Mouse (Mus musculus) urinary bladder, postnatal 10 days (tissue): ENCODE results near the gene Pnn.

Experiments
- DNase-seq: peaks from one replicate; pipeline ENCODE4 v3.0.0; 2022; ENCODE audit warnings: low spot score

The Pnn gene

DNA sequence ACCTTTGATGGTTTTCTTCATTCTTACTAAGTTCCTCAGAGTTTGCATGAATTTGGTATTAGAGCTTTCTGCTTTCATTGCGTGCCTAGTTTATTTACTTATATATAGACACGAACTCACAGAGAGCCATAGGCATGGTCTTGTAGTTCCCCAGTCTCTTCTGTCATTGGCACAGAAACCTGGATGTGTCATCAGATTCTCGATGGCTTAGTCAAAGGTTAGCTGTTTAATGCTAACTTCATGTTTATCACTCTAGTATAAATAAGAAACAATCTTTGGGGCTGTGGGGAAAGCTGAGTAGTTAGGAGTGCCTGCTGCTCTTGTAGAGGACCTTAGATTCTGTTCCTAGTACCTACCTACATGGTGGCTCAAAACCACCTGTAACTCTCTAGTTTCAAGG, 10.3 kb downstream of the Pnn start:
- no peak for DNase-seq

GRCm38 (mm10) chr12:59077883-59078282, 11.2 kb downstream of the Pnn start:
- no peak for DNase-seq

GRCm38 (mm10) chr12:59080461-59080860, 13.8 kb downstream of the Pnn start:
- no peak for DNase-seq

GRCm38 (mm10) chr12:59084446-59084845, 17.8 kb downstream of the Pnn start:
- no peak for DNase-seq

- DNase-seq, result no peak
Measured at GRCm38 (mm10) chr12:59086171-59086570, 19.5 kb downstream of the Pnn start.

DNA sequence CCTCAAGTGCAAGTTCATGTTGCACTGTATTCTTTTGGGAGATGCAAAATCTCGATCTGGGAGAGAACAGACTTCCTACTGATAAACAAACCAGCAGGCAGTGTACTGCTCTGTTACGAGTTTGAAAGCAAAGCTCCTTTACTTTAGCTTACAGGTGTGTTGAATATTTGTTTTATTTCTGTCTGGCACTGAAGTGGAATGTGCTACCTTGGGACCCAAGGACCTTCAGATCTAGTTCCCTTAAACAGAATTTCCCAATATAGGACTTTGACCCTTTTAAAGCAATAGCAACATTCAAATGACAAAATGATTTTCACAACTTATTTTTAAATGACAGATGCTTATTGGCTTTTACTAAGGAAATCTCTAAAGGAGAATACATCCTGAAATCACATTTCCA, 26.9 kb downstream of the Pnn start:
- no peak for DNase-seq

GRCm38 (mm10) chr12:59095104-59096025, 28.7 kb downstream of the Pnn start, which contains the start of gene Mia2:
Gene Mia2 (plus strand): TSS chr12:59095799.
- no peak for DNase-seq

DNA sequence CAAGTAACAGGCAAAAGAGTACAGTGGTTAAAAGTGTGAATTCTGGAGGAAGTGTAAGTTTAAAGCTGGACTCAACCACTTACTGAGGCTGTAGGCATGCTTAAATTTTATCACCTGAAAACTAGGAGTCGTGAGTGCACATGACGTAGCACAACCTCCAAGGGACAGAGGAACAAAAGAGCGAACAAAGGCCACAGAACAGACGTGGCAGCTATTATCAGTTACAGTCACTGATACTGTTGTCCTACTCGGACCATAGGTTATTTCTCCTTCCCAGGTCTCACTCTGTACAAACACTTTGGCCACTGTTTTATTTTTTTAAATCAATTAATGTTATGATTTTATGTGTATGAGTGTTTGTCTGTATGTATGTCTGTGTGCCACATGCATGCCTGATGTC, 38.1 kb downstream of the Pnn start:
- no peak for DNase-seq

DNA sequence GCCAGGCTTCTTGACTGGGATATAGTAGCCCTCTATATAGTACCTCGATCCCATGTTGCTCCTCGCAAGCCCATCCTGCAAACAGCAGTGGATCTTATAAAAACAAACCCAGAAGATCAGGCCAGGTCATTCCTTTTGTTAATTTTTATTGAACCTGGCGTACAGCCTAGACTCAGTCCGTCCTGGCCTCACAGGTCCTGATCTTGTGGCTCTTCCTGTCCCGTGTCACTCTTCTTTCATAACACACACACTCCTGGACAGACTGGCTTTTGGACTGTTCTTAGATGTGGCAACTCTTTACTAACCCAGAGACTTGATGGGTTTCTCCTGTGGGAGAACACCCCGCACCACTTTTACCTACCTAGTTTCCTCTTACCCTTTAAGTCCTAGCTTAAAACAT, 39.2 kb downstream of the Pnn start:
- DNase-seq, result no peak

DNA sequence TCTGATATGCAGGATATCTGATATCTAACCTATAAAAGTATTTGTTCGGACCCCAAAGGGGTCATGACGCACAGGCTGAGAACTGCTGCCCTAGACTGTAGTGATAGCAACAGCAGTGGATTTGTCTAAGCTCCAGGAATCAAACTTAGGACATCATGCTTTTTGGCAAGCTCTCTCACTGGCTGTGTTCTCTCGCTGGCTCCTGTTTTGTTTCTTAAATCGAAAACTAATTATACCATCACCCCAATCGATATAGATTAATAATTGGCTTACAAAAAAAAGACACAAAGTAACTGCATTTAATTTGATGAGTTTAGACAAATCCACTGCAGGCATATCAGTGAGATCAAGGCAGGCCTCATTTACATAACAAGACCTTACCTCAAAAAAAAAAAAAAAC, 39.8 kb downstream of the Pnn start:
- DNase-seq, result no peak

GRCm38 (mm10) chr12:59107926-59108325, 41.2 kb downstream of the Pnn start:
- no peak for DNase-seq

DNA sequence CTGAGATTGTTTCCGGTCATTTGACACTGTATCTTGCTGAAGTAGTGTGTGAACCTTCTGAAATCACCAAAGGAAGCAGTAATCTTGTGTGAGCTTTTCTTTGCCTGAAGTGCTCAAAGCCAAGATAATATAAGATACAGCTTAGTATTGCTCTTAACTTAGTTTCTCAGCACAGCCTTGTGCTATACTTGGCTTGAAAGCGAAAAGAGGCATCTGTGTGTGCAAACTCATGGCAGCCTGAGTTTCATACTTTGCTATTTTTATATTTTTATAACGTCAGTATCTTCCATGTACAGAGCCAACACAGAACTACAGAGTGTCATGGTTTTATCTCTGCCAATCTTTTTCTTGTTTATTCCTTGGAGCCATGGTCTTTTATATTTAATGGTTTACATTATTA, 50.5 kb downstream of the Pnn start:
- no peak for DNase-seq
